Mouse (Mus musculus) ovary, postnatal 14 days (tissue): ENCODE data around the gene Cdkn1a.
"Not testable (repeated sequence)": the region's sequence is repeated elsewhere in the genome, so short reads cannot be mapped to it uniquely, and the experiment has no call there.

Source experiments
- DNase-seq: peaks from one replicate; pipeline ENCODE4 v3.0.0; 2022; ENCODE audit warnings: low spot score

Gene Cdkn1a

DNA sequence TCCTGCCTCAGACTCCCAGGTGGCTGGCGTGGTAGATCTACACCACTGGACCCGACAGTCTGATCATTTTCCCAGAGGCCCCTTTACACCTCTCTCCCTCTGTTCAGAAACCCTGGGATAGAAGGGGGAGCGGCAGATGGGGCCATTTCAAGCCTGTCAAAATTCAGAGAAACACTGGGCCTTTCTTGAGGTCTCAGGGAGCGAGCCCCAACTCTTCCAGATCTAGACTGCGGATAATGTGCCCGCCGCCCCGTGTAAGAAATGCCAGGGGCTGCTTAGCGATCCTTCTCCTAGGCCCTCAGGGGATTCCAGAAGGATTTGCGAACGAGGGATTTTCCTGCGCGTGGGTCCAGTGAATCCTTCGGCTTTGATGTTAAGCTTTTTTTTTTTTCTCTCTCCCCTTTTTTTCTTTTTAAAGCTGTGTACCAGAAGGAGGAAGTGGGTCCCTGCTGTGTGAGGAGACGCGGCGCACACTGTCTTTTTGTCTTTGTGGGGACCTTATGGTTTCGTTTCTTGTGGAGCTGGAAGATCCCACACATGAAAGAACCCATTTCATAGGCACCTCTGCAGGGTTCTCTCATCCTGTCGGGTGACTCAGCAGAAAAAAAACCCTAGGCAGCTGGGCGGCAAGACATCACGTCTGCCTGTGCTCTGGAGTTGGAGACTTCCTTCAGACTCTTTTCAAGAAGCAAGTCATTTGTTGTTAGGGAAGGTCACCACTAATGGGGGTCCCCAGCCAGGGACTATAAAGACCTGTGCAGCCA, 9.0 kb upstream of the Cdkn1a start:
- no peak for DNase-seq

DNA sequence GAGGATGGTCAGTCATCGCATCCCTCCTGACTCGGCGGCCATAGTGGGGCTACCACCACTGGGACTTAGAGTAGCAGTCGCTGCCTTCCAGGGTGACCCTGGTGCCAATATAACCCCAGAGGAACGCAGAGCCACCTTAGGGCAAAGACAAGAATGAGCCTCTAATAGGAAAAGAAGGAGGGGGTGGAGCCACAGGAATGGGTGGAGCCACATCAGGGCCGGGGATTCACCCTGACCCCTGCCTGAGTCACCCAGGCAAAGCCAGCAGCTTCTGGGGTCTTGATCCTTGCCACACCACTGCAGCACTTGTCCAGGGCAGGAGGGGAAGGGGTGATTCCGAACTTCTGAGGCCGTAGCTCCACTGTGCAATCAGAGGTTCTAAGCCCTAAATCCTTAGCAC, 7.2 kb upstream of the Cdkn1a start:
- no peak for DNase-seq

DNA sequence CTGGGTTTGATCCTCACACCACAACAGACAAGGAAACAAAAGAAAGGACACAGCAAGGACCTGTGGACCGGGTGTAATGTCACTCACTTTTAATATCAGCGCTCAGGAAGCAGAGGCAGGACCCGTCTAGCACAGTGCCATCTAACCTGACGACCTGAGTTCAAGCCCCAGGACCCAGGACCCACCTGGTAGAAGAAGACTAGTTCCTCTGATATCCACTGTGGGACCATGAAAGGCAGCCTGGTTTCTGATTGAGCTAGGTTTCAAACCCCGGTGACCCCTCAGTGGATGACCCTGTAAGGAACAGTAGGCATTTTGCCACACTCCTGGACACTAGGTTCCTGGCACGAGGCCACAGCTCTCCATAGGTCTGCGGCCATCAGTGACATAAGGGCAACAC, 6.1 kb upstream of the Cdkn1a start:
- DNase-seq: no peak

DNA sequence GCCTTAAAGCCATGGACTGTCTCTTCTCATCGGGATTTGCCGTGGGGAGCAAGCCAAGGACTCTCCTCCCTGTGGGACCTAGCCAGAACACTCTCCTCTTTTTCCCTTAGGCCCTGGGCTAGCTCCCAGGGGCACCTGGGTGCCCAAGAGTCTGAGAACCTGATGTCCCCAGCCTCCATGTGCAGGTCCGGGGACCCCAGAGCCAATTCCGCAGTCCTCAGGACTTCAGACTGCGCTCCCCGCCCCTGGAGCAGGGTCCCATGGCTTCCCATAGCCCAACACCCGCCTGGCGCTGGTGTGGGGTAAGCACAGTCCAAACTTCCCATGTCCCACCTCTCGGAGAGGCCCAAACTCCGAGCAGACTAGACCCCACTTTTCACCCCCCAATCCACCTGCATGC, 5.5 kb upstream of the Cdkn1a start:
- no peak for DNase-seq

DNA sequence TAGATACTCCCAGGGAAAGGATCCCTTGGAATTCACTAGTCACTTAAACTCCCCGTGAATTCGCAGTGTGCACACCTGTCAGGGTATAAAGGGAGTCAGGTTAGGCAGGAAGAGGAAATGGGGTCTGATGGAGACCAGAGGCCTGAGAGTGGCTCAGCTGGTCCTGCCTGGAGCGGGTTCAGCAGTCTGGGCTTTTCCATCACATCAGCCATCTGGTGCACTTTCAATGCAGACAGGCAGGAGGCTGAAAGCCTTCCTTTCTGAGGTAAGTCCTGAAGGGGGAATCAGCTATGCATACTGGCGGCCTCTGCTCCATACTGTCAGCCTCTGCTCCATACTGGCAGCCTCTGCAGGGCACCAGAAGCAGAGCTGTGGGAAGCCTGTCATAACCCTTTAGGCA, 3.9 kb upstream of the Cdkn1a start:
- no peak for DNase-seq

DNA sequence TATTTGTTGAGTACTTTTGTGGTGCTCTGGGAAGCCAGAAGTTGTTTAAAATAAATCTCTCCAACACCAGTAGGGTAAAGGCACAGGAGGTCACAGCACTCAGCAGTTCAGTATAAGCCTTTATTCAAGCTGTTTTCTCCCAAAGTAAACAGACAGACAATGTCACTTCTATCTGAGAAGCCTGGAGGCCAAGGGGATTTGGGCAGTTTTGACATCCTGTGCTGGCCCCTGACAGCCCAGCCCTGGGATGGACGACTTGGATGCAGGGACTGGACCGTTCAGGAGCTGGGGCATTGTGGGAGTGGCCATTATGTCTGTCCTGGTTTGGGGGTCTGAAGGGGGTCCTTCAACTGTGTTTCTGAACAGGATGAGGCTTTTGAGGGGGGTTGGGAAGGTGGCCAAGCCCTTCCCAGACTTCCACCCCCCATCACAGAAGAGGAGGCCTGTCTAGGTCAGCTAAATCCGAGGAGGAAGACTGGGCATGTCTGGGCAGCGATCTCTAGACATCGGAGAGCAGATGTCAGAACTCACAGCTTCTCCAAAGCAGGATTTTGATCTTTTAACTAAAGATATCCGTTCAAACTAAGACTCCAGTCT, 670 bp downstream of the Cdkn1a start:
- no peak for DNase-seq

DNA sequence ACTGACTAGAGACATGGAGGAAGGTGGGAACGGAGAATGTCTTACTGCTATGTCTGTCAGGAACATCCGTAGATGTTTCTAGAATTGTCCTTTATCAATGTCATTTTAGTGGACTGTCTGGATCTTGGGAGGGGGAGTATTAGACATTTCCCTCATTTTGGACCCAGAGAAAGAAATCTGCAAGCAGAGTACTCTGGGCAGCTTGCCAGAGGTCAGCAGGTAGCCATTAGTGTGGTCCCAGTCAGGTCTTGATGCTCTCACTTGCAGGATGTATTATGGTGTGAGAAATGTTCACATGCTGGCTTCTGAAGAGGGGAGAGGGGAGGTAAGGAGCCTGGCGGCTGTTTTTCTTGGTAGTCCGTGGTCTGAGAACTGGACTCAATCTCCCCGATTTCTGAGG, 1.7 kb downstream of the Cdkn1a start:
- no peak for DNase-seq

DNA sequence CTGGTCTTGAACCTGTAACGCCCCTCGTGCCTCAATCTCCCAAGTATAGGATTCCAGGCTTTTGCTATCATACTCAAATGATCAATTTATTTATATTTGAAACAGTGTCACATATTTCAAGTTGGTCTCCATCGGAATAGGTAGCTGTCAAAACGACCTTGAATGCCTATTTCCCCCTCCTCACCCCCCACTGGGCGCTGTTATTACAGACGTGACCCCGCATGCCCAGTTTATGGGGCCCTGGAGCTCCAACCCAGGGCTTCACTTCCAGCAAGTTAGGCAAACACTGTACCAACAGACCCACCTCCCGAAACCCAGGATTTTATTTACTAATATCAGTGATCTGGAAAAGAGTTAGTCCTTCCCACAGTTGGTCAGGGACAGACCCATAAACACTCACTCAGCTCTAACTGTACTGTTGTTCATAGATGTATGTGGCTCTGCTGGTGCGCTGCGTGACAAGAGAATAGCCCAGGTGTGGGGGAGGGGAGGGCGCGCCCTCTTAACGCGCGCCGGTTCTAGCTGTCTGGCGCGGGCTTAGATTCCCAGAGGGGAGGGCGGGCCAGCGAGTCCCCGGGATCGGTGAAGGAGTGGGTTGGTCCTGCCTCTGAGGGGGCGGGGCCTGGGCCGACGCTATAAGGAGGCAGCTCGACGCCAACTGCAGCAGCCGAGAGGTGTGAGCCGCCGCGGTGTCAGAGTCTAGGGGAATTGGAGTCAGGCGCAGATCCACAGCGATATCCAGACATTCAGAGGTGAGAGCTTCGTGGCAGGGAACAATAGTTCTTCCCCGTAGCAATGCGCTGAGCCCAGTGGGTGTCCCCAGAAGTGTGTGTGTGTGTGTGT, 2.6 kb downstream of the Cdkn1a start:
- peak; percentile 73 for DNase-seq

DNA sequence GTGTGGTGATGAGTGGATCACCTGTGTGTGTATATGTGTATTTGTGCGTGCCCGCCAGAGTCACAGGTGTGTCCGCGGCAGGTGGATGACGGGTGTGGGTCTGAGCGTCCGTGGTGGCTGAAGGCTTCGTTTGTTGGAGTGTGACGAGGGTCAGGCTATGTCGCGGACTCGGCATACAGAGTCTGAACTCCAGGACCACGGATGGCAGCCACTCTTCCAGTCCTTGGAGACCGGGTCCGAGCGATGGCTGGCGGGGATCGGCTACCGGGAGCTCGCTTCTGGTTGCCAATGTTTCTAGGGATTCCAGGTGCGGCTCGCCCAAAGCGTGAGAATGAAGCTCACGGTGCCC, 3.2 kb downstream of the Cdkn1a start:
- DNase-seq: no peak

DNA sequence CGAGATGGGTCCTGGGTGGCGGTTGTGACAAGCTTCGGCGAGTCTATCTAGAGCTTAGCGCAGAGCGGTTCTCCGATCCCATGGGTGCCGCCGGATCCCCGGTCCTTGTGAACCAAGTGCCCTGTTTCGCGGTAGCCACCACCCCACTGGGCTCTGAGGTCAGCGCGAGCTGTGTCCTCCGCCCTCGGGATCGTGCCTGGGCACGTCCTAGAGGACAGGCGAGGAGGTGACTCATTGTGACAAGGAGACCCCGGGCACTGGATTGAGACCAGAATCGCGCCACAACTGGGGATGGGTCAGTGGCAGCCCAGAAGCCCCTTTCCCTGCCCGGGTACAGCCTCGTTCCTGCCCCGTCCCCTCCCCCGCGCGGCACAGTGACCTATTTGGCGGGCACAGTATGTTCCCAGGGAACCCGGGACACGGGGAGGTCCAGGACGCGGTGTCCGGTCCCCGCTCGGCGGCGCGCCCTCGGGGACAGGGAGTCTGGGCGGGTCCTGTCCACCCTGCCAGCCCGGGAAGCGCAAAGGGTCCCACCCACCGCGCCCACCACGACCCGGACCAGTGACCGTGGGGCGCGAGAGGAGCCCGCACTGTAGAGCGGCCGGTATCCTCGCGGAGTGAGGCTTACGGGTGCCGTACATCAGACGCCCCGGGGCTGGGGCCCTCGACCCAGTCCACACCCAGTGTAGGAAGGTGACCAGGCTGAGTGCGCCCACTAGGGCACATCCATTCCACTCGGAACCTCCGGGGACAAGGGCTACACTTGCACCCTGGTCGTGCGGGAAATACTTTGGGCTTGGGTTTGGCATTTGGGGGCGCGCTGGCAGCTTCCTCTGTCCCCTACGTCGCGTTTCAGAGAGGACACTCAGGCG, 3.8 kb downstream of the Cdkn1a start:
- peak; percentile 34 for DNase-seq

DNA sequence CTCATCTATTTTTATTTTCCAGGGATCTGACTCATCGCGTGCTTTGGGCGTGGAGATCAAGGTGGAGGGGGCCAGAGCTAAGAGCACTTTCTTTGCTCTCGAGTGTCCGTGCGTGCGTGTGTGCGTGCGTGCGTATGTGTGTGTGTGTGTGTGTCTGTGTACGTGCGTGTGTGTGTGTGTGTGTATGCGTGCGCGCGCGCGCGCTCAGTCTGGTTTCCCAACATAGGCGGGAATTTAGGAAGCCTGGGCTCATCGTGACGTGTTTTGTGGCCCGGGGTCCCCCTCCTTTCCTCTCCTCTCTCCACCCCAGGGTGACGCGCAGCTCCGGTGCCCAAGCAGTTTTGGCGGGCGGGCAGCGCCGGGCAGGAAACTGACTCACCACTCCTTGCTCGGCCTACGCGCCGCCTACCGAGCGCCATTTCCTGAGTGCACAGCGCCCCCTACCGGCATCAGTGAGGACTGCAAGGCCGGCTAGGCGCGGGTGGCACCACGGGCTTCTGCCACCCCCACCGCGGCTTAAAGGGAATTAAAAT, 4.5 kb downstream of the Cdkn1a start:
- DNase-seq: peak; percentile 96

DNA sequence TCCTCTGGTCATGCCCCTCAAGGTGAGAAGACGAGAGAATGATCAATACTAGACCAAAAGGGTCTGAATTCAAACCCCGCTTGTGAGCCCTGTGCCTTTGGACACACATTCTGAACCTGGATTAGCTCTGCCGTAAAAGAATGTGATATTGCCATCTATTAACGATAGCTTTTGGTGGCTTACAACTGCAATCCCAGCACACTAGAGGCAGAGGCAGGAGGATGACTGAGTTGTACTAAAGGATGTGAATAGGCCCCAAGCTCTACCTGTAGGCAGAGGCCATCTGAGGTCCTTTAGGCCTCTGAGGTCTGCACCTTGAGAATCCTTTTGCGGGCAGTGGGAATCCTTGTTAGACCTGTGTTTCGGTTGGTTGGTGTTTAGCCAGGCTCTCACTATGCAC, 5.5 kb downstream of the Cdkn1a start:
- no peak for DNase-seq

DNA sequence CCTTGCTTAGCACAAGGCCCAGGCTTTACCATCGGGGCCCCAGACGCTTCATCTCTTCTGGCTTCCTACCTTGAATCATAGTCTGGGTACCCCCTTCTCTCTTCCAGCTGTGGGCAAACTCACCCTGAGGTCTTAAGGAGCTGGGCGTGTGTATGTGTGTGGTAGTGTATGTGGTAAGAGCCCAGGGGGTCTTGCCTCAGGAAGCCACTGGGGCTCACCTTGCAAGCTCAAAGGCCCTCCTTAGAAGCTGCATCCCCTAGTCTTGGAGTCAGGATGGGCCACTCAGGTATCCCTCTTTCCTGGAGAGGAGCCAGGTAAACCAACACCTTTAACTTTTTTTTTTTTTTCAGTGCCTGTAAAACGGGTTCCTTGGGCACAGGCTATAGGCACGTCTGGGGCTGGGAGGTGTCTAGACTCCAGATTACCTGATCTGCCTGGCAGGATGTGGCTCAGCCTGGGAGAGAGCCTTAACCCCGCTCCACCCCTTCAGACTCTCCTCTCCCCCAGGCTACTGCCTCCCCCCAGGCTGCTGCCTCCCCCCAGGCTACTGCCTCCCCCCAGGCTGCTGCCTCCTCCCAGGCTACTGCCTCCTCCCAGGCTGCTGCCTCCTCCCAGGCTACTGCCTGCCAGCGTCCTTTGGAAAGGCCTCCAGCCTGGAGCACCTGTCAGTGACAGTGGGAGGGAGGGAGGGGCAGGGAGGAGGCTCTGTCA, 6.2 kb downstream of the Cdkn1a start:
- no peak for DNase-seq

DNA sequence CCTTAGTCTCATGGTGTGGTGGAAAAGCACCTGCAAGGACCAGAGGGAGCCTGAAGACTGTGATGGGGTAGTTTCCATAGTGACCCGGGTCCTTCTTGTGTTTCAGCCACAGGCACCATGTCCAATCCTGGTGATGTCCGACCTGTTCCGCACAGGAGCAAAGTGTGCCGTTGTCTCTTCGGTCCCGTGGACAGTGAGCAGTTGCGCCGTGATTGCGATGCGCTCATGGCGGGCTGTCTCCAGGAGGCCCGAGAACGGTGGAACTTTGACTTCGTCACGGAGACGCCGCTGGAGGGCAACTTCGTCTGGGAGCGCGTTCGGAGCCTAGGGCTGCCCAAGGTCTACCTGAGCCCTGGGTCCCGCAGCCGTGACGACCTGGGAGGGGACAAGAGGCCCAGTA, 7.5 kb downstream of the Cdkn1a start:
- DNase-seq: no peak

DNA sequence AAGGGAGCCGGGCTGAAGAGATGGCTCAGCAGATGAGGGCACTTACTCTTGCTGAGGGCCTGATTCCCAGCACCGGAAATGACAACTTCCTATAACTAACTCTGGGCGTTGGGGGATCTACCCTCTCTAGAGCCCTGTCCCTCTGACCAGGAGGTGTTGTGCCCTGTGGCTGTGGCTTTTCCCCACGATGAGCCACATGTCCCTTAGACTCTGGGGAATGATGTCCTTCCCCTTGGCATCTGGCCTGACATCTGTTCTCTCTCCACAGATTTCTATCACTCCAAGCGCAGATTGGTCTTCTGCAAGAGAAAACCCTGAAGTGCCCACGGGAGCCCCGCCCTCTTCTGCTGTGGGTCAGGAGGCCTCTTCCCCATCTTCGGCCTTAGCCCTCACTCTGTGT, 8.3 kb downstream of the Cdkn1a start:
- DNase-seq: no peak

DNA sequence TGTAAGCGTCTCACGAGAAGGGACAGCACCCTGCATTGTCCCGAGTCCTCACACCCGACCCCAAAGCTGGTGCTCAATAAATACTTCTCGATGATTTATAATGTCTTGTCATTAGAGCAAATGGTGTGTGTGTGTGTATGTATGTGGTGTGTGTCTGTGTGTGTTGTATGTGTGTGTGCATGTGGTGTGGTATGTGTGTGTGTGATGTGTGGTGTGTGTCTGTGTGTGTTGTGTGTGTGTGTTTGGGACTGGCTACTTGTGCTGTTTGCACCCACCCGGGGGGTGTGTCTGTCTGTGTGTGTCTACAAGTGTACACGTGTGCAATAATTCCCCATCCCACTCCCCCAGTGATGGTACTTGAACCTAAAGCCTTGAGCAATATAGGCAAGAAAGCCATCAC, 9.9 kb downstream of the Cdkn1a start:
- DNase-seq: no peak

DNA sequence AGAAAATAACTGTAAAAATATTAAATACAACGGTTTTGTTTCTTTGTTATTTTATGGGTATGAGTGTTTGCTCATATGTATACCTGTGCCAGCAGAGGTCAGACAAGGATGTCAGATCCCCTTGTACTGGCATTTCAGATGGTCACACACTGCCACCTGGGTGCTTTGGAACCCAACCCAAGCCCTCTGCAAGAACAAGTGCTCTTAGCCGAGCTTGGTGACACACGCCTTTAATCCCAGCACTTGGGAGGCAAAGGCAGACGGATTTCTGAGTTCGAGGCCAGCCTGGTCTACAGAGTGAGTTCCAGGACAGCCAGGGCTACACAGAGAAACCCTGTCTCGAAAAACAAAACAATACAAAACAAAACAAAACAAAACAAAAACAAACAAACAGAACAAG, 19.6 kb downstream of the Cdkn1a start:
- DNase-seq: not testable (repeated sequence)

DNA sequence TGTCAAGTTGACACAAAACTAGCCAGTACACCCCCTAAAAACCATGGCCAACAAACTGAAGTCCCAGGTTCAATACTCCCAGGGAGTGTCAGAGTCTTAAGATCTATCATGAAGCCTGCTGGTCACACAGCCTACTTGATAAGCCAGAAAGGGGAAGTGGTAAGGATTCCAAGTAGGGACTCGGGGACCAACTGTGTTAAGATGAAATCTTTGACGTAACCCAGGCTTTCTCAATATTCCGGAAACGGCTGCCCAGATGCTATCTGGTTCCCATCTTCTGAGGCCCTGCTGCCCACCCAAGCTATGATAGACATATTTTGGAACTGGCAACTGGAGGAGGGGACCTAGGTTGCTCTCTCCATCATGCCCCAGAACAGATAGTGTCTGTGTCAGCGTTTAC, 20.6 kb downstream of the Cdkn1a start:
- DNase-seq: no peak

DNA sequence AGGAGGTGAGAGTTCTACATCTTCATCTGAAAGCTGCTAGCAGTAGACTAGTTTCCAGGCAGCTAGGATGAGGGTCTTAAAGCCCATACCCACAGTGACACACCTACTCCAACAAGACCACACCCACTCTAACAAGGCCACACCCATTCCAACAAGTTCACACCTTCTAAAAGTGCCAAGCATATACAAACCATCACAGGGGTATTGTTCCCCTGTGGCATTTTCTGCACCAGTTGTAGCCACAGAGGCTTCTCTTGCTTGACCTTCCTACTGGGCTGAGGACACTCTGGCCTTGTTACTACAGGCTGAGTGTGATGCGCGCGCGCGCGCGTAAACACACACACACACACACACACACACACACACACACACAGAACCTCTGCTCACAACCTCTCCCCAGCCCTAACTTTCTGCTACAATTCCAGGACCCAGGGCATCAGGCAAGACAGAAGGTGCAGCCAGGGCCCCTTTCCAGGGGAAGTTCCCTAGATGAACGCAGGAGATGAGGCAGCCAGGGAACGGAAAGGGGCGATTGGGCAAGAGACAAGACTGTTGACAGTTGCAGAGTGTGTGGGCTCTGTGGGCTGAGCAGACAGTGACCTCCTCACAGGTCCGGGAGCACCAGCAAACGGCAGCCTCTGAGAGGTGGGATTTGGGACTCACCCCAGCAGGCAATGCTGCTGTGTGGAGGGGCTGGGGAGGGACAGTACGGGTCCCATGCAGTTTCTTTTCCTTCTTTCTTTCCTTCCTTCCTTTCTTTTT, 23.0 kb downstream of the Cdkn1a start, which contains the start of gene Rab44:
Gene Rab44 (plus strand): TSS at position 555 of the 762 bp plus-strand sequence.
- no peak for DNase-seq

DNA sequence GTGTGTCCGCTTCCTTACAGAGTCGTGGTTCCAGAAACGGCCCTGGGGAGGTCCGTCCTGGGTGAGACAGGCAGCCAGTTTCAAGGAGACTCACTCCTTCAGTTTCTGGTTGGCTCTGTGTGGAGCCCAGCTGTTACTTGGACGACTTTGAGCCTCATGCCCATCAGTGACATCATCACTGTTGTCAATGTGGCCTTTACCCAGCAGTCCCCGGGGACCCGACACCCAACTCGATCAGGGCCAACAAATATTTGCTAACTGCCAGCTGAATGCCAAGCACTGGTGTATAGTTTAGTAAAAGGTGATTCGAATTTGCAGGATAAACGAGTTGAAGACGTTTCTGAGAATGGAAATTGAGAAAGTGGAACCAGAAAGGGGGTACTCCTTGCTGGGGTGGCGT, 25.2 kb downstream of the Cdkn1a start:
- DNase-seq: no peak
